ENCODE assay signal across 24 mouse cellular contexts in the genomic region with DNA sequence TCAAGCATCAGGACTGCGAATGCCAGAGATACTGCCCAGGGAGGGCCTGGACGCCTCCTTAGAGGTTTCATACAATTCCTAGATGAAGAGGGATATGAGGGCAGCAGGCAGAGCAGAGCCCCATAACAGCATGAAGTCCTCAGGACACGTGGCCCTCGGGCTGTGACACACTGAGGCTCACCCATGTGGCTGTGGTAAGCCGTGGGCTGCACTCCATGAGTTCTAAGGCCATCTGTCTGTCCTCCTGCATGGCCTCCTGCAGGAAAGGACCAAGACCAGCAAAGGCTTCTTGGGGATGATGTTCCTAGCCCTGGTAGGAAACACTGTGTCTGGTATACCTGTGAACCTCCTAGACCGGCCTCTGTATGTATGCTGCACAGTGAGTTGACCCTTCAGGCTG.
A peak's percentile ranks its signal among the peaks of the same experiment; 100 is the strongest.
DNase-seq lines count a peak whose midpoint lies in the region; ATAC-seq and TF ChIP-seq lines count a peak whose summit lies in the region.
"Had no signal": no experiment of that assay in that cellular context is flagged by ENCODE, and none has a peak within 500 bp of the region (broad histone marks: within the 10 kb centered on the region; RNA-seq: fewer than 3 reads in every experiment).

No protein-coding gene starts in this region.

- peaks cover 41% of the 10 kb centered on the region for H3K4me1 ChIP-seq in heart, embryonic 16.5 days (ENCODE audit: control insufficient read depth, insufficient read depth, low read length)
- peaks cover 9% of the 10 kb centered on the region for H3K4me1 ChIP-seq in neural tube, embryonic 15.5 days
- H3K4me1 ChIP-seq: embryonic facial prominence, embryonic 10.5 days had no signal

- 66% methylated on average over 6 of the region's 6 CpGs for WGBS in heart, embryonic 16.5 days
- WGBS in neural tube, embryonic 15.5 days: 88% methylated on average over 6 of the region's 6 CpGs

- no peak overlapping the region for H3K4me2 ChIP-seq in heart, embryonic 16.5 days (ENCODE audit: low read depth, low read length)
- no peak overlapping the region for H3K4me2 ChIP-seq in neural tube, embryonic 15.5 days
- H3K4me2 ChIP-seq: forebrain, embryonic 15.5 days; hindbrain, embryonic 12.5 days; liver, embryonic 15.5 days had no signal

- no peak overlapping the region for H3K27ac ChIP-seq in gastrocnemius, adult 2 months
- H3K27ac ChIP-seq in heart, embryonic 16.5 days (ENCODE audit: low read length): peak overlapping the region; percentile 87; the same call in 1 of the 2 replicates
- 0 out of 2 replicates have a peak overlapping the region, but pooled peaks have one; percentile 28 for H3K27ac ChIP-seq in neural tube, embryonic 15.5 days (replicated peaks)
- H3K27ac ChIP-seq: embryonic facial prominence, embryonic 10.5 days; forebrain, embryonic 15.5 days; heart, adult 2 months; hindbrain, embryonic 12.5 days; limb, embryonic 10.5 days; liver, embryonic 15.5 days; macrophage; stomach, postnatal 0 days had no signal

- H3K9me3 ChIP-seq in heart, embryonic 16.5 days (replicated peaks; ENCODE audit: control insufficient read depth, low read length): no peaks in the 10 kb centered on the region
- no peaks in the 10 kb centered on the region for H3K9me3 ChIP-seq in neural tube, embryonic 15.5 days (replicated peaks)
- H3K9me3 ChIP-seq: embryonic facial prominence, embryonic 10.5 days; forebrain, embryonic 15.5 days; G1E; hindbrain, embryonic 12.5 days; limb, embryonic 10.5 days; liver, embryonic 15.5 days had no signal

- no peaks in the 10 kb centered on the region for H3K27me3 ChIP-seq in heart, embryonic 16.5 days (ENCODE audit: control insufficient read depth, insufficient read depth, low read length)
- no peaks in the 10 kb centered on the region for H3K27me3 ChIP-seq in neural tube, embryonic 15.5 days (replicated peaks)
- H3K27me3 ChIP-seq: CH12.LX; forebrain, embryonic 15.5 days; hindbrain, embryonic 12.5 days; liver, embryonic 15.5 days had no signal

- intact Hi-C loops in gastrocnemius, adult 2 months (cut with DNase I): no loop called here
- intact Hi-C loops in heart, postnatal 25 days (cut with DNase I): loop anchor here (5.0 kb wide), 1 partner anchor 33 kb away; no protein-coding TSS in a partner anchor

- peak overlapping the region; percentile 50; the same call in 1 of the 2 replicates for H3K9ac ChIP-seq in heart, embryonic 16.5 days (ENCODE audit: low read length)
- H3K9ac ChIP-seq in neural tube, embryonic 15.5 days (replicated peaks): no peak overlapping the region
- H3K9ac ChIP-seq: forebrain, embryonic 15.5 days; hindbrain, embryonic 12.5 days; liver, embryonic 15.5 days had no signal

- TF ChIP-seq CTCF in gastrocnemius, adult 2 months (IDR thresholded peaks at IDR 0.05): no peak

- peak; percentile 10 for DNase-seq in gastrocnemius, adult 2 months
- DNase-seq in gastrocnemius, postnatal 4 days (ENCODE audit: low spot score in 2 of 2): no peak
- DNase-seq in heart, postnatal 25 days (ENCODE audit: low spot score): no peak
- DNase-seq in neural tube, embryonic 10.5 days (ENCODE audit: extremely low spot score, low spot score): no peak
- DNase-seq in frontal cortex, adult 2 months (ENCODE audit: extremely low spot score in 1 of 2, low spot score in 1 of 2): no peak
- DNase-seq: adrenal gland, postnatal 36 days; B cell, adult 2 months; gastrocnemius, postnatal 25 days; heart, adult 2 months; liver; thymus, adult 2 months; thymus, postnatal 4 days had no signal

- H3K36me3 ChIP-seq in heart, embryonic 16.5 days (ENCODE audit: control insufficient read depth, insufficient read depth): no peaks in the 10 kb centered on the region
- H3K36me3 ChIP-seq in neural tube, embryonic 15.5 days: peaks cover 13% of the 10 kb centered on the region; the same call in 1 of the 2 replicates
- H3K36me3 ChIP-seq: G1E; limb, embryonic 10.5 days; liver, embryonic 15.5 days had no signal

- no peak for ATAC-seq in heart, embryonic 16.5 days (replicated peaks; ENCODE audit: extremely low read depth, insufficient read depth, low FRiP score)
- no peak for ATAC-seq in neural tube, embryonic 15.5 days (ENCODE audit: low FRiP score)
- ATAC-seq: forebrain, embryonic 15.5 days; Patski had no signal

- no peak overlapping the region for H3K4me3 ChIP-seq in gastrocnemius, adult 2 months
- H3K4me3 ChIP-seq in heart, embryonic 16.5 days (ENCODE audit: low read length): no peak overlapping the region
- H3K4me3 ChIP-seq in neural tube, embryonic 15.5 days (replicated peaks): no peak overlapping the region
- H3K4me3 ChIP-seq: embryonic facial prominence, embryonic 10.5 days; forebrain, embryonic 15.5 days; heart, adult 2 months; hindbrain, embryonic 12.5 days; limb, embryonic 10.5 days; liver, embryonic 15.5 days had no signal
